Mouse (Mus musculus) neural tube, postnatal 0 days (tissue): Measurements from ENCODE around the gene Aars2. TPM values are rescaled to one million over a fixed set of nuclear protein-coding genes. Genes with fewer than 3 reads are reported as not detected.

Experiments
- polyA plus RNA-seq: library from polyadenylated mRNA; unstranded; fragments of >200 nt; fragmentation: Nextera tagmentation; extraction: Ambion mirVana; gene quantifications from 2 replicates; pipeline ENCODE4 v1.2.1, GENCODE M21; 2015

The Aars2 gene
- polyA plus RNA-seq: 13.2 and 15.3 TPM in 2 replicates

GRCm38 (mm10) chr17:45506700-45507189 is at the start of gene Aars2:
Aars2 (plus strand) TSS chr17:45506841.

GRCm38 (mm10) chr17:45474669-45475465 is 31.8 kb upstream of the Aars2 start, which contains the start of gene Spats1:
Spats1 (minus strand) TSS chr17:45475415.

GRCm38 (mm10) chr17:45523263-45523662 is 16.6 kb downstream of the Aars2 start, which contains the start of gene Tcte1:
Tcte1 (plus strand) TSS chr17:45523434.

GRCm38 (mm10) chr17:45549617-45550181 is 43.1 kb downstream of the Aars2 start, which contains the start of gene Tmem151b:
Tmem151b (minus strand) TSS chr17:45549677.

GRCm38 (mm10) chr17:45555452-45556106 is 48.9 kb downstream of the Aars2 start, which contains the start of gene Nfkbie:
Nfkbie (plus strand) TSS chr17:45555703.

GRCm38 (mm10) chr17:45563655-45564530 is 57.3 kb downstream of the Aars2 start, which contains the start of gene Slc35b2:
Slc35b2 (plus strand) TSS chr17:45563874.

Other genes starting within 250 kb of the Aars2 start
- 50.7 and 51.1 TPM in 2 replicates for gene Cdc5l, start 73.1 kb upstream of the Aars2 start, polyA plus RNA-seq
- gene Spats1, start 31.4 kb upstream of the Aars2 start, polyA plus RNA-seq: 3.4 and 3.6 TPM in 2 replicates
- gene Tcte1, start 16.6 kb downstream of the Aars2 start, polyA plus RNA-seq: 3.4 and 5.1 TPM in 2 replicates
- 20.9 and 21.1 TPM in 2 replicates for gene Tmem151b, start 42.8 kb downstream of the Aars2 start, polyA plus RNA-seq
- gene Nfkbie, start 48.9 kb downstream of the Aars2 start, polyA plus RNA-seq: 4.0 and 4.4 TPM in 2 replicates
- gene Slc35b2, start 57.0 kb downstream of the Aars2 start, polyA plus RNA-seq: 89.0 and 94.0 TPM in 2 replicates
- gene Hsp90ab1, start 66.4 kb downstream of the Aars2 start, polyA plus RNA-seq: 1,341 and 1,373 TPM in 2 replicates
- gene Slc29a1, start 92.8 kb downstream of the Aars2 start, polyA plus RNA-seq: 34.0 and 38.0 TPM in 2 replicates
- not detected in 2 replicates for gene Mymx, start 95.3 kb downstream of the Aars2 start, polyA plus RNA-seq
- 0.09 and 0.26 TPM in 2 replicates for gene Capn11, start 152.5 kb downstream of the Aars2 start, polyA plus RNA-seq
- 144 and 145 TPM in 2 replicates for gene Mrpl14, start 179.5 kb downstream of the Aars2 start, polyA plus RNA-seq
- 121 and 132 TPM in 2 replicates for gene Tmem63b, start 180.1 kb downstream of the Aars2 start, polyA plus RNA-seq
- gene 1600014C23Rik, start 227.0 kb downstream of the Aars2 start, polyA plus RNA-seq: 0.44 TPM in 1 of 2 replicates, not detected in the other